Mouse (Mus musculus) gonadal fat pad, adult 2 months (tissue): ENCODE results near the gene Pnmal2. TPM values are rescaled to one million over a fixed set of nuclear protein-coding genes. Genes with fewer than 3 reads are reported as not detected.

Source experiments
- DNase-seq: peaks from one replicate; pipeline ENCODE4 v3.0.0-alpha.2; 2012; ENCODE audit warnings: low read depth
- polyA plus RNA-seq: library from polyadenylated mRNA; depleted of rRNA; stranded (reverse); fragments of >200 nt; gene quantifications from 2 replicates; pipeline ENCODE4 v1.2.3, GENCODE M21; 2012; rRNA removed

Gene Pnmal2
- polyA plus RNA-seq: 1.1 and 3.8 TPM in 2 replicates

DNA sequence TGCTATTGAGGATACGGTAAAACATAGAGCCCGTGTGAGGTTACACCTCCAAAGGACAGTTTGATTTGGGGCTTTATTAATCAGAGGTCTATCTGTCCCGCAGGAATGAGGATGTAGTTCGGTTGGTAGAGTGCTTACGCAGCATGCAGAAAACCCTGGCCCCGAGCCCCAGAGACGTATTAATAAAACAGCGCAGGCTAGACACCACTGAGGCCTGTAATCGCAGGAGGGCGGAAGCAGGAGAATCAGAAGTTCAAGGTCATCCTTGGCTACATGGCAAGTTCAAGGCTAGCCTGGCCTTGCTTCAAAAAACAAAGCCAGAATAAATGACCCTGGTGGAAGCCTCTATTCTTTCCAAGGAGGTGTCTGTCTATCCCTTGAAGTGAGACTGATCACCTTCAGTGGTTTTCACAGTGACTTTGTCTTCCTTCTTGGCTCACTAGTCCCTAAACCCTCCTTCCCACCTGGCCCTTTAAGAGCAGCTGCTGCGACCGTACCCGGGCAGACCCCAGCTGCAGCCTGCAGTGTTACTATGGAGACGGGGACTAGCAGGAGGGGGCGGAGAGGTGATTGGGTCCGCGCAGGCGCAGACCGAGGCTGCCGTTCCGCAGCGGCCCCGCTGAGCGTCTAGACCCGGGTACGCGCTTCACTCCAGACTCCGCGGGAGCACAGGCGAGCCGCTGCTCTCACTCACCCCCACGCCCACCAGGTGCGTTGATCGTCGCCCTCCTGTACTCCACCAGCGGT, at the start of gene Pnmal2:
TSS of gene Pnmal2 (plus strand) at position 622 of the 747 bp plus-strand sequence.
- DNase-seq: no peak

DNA sequence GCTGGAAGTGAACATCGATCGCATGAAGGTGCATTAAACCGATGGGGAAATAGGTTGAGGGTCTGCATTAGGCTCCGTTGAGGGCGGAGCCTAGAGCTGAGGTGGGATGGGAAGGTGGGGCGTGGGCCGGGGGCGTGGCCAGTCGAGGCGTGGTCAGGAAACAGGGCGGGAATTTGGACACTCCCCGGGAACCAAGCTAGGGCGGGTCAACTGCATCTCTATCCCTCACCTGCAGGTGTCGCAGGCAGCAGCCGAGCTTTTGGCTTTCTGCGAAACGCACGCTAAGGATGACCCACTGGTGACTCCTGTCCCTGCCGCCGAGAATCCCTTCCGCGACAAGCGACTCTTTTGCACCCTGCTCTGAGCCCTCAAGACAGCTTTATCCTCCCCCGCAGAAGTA, 49.5 kb upstream of the Pnmal2 start:
- no peak for DNase-seq

DNA sequence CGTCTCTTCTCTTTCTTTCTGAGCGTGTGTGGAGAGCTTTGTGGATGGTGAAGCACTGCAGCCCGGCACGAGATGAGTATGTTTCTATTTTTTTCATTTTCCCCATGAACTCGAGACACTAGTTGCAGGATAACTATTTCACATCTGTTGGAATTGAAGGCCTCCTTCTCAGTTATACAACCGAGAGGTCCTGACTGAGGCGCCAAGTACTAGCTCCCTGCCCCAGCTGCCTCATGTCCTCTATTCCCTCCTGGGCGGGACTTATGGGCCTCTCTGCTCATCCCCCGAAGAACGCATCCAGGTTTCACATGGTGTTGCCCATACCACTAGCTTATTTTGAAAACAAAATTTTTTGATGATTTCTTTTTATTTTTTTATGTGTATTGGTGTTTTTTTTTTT, 49.0 kb upstream of the Pnmal2 start:
- DNase-seq: no peak

DNA sequence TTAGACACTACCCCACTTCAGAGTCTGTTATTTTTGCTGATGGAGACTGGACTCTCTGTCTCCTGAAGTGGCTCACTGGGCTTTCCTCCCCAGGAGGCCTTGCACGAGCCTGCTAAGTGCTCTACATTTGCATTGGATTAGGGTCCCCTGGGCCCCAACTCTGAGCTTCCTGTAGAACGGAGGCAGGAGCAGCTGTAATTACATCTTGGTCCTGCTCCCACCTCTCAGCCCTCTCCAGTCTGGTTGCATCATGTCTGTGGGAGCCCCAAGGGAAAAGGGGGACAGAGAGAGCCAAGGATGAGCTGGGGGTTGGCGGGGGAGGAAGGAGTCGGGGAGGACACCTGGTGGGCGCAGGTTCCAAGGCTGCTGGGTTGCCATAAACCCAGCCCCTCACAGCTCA, 44.0 kb upstream of the Pnmal2 start:
- no peak for DNase-seq

DNA sequence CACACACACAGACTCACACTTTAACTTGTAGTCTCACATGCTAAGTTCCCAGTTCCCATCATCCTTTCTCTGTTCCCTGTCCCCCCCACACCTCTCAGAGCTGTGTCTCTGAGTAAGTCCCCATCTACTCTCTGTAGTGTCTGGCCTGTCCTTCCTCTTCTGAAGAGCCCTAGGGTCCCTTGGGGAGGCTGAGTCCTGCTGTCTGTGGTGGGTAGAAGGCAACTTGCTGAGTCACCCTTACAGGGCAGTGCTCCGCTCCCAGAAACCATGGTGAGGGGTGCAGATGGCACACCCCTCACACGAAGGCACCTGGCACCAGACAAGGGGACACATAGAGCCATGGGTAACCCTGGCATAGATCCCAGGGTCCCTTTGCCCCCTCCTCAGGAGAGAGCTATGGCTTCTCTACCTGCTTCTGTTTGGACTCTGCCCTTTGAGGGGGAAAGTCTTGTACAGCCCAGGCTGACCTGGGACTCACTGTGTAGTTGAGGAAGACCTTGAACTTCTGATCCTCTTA, 41.0 kb upstream of the Pnmal2 start:
- DNase-seq: no peak

DNA sequence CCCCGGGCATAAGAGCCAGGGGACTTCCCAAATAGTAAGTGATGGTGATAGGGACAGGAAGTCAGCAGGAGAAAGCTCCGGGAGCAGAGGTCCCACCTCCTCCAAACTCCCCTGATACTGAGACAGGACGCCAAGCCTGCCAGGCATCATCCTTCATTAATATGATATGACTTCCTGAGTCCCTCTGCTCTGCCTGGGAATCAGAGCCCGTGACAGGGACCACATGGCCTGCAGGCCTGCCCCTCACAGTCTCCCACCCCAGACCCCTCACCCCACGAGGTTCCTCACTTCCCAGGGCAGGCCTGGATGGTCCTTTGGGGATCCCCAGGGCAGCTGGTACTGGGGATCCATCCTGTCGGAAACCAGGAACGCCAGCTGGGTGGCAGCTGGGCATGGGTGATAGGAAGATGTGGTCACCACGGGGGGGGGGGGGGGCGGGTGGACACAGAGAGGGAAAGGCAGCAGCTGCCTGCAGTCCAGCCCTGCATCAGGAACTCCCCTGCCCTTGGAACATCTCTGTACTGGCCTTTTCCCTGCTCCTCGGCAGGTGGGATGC, 40.3 kb upstream of the Pnmal2 start:
- no peak for DNase-seq

DNA sequence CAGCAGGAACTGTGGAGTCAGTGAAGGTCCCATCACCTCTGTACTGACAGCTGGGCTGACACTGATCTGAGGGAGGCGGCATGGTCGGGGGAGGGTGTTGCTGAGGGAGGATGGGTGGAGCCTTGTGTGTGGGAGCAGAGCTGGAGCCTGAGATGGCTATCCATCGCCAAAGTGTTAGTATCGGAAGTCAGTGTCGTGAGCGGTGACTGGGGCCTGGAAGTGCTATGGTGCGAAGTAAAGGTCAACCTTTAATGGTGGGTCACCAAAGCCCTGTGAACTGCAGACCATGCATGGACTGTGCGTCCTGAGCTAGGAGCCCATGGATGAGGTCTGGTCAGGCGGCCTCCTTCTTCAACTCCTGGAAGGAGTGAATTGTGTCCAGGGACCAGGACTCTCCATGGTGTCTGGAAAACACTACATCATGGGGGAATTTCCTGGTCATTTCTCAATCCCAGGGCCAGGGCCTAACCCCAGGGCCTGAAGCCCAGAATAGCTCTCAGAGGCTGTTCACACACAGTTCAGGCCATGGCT, 38.9 kb upstream of the Pnmal2 start:
- no peak for DNase-seq

DNA sequence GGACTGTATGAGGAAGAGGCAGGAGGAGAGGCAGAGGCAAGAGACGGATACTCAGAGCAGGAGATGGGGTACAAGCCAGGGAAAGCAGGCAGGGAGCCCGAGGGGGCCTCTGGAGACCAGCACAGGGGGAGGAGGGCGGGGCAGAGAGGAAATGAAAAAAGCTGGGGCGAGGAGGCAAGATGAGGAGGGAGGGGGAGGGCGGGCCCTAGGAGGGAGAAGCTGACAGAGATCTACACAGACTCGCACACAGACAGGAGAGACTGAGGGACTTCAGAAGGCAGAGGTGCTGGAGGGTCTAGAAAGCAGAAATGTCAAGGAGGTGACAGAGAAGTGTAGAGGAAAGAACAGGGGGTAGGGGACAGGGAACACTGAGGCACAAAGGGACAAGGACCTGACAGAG, 38.2 kb upstream of the Pnmal2 start, which contains the start of gene Ptgir:
TSS of gene Ptgir (plus strand) at position 210 of the 400 bp plus-strand sequence.
- no peak for DNase-seq

DNA sequence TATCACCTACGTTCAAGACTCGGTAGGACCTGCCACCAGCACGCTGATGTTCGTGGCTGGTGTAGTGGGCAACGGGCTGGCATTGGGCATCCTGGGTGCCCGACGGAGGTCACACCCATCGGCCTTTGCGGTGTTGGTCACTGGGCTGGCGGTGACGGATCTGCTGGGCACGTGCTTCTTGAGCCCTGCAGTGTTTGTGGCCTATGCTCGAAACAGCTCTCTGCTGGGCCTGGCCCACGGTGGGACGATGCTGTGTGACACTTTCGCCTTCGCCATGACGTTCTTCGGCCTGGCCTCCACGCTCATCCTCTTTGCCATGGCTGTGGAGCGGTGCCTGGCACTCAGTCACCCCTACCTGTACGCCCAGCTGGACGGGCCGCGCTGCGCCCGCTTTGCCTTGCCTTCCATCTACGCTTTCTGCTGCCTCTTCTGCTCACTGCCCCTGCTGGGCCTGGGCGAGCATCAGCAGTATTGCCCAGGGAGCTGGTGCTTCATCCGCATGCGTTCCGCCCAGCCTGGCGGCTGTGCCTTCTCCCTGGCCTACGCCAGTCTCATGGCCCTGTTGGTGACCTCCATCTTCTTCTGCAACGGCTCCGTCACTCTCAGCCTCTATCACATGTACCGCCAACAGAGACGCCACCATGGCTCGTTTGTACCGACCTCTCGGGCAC, 37.5 kb upstream of the Pnmal2 start:
- no peak for DNase-seq

DNA sequence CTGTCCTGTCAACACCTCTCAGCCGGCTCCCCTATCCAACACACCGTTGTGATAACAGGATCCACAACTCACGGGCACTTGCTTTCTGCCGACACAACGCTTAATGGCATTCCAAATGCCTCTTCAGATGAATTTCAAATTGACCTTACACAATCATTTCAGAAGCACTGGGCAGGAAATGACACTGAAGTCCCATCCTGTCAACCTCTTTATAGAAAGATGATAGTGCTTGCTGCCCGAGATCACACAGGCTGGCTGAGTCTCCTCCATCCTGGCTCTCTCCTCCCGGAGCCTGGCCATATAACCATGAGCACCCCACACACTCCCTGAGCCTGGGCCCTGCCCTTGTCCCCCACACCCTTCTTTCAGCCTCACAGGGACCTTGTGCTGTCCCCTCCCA, 36.6 kb upstream of the Pnmal2 start:
- no peak for DNase-seq

DNA sequence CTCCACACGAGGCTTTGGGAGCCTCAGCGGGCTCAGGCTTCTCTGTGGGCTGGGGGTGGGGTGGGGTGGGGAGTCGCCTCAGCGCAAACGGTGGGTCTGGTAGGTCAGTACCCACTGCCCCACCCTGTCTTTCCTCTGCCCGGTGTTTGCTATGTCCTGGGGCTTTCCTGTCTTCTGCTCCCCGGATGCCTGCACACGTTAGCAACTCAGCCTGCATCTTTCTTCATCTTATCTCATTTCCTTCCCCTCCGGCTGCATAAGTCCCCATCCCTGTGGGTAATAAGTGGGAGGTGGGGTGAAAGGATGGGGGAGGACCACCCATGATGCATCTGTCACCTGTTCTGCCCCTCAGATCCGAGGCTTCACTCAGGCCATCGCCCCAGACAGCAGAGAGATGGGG, 36.1 kb upstream of the Pnmal2 start:
- DNase-seq: no peak

DNA sequence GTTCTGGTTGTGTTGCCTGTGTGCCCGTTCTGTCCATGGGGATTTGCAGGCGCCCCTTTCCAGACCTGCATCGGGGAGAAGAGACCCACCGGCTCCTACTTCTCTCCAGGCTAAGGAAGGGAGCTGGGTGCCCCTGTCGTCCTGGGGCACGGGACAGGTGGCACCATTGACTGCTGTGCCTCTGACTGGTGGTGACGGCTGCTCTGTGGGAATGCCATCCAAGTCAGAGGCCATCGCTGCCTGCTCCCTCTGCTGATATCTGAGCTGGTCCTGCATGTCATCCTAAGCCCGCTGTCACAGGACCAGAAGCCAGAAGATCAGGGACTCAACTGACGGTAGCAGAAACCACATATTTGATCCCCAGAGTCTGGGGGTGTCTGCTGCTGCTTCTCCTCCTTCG, 35.6 kb upstream of the Pnmal2 start:
- DNase-seq: no peak

DNA sequence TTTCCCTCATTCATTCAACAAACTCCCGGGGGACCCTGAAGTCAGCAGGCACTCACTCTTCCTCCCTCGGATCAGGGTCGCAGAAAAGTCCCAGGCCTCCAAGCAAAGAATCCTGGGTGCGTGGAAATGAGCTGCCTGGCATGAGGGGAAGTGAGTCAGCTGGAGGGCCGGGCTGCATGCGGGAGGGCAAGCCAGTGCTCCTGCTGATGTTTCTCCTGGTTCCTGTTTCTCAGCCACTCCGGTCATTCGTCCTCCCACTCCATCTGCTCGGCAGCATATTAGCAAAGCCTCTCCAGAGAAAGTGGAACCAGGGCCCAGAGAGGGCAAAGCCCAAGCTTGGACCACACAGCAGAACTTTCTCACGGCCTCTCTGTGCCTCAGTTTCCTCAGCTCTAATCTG, 34.6 kb upstream of the Pnmal2 start:
- DNase-seq: no peak

DNA sequence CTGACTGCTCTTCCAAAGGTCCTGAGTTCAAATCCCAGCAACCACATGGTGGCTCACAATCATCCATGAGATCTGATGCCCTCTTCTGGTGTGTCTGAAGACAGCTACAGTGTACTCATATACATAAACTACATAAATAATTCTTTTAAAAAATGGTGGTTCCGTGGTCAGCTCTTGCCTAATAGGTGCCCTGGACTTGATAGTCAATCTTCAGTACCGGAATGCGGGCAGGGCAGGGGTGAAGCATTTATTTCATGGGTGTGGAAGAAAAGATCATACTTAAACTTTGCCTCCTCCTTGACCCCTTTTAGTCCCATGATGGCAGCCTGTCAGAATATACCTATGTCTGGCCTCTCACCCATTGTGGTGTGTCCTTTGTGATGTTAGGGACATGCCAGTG, 32.6 kb upstream of the Pnmal2 start:
- no peak for DNase-seq

DNA sequence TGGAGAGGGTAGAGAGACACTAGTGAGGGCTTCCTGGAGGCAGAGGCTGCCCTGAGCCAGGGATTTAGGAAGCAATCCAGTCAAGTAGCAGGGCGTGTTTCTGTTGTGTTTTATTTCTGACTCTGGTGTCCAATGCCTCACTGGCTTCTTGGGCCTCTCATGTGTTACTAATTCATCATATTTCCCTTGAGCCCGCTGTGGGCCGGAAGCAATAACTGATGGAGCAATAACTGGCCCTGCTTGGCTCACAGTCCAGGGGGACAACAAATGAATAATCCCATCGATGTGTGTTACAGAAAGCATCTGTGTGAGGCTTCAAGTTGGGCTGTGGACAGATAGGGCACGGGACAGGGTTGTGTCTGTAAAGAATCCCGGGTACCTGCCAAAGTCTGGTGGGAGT, 32.1 kb upstream of the Pnmal2 start:
- DNase-seq: no peak

DNA sequence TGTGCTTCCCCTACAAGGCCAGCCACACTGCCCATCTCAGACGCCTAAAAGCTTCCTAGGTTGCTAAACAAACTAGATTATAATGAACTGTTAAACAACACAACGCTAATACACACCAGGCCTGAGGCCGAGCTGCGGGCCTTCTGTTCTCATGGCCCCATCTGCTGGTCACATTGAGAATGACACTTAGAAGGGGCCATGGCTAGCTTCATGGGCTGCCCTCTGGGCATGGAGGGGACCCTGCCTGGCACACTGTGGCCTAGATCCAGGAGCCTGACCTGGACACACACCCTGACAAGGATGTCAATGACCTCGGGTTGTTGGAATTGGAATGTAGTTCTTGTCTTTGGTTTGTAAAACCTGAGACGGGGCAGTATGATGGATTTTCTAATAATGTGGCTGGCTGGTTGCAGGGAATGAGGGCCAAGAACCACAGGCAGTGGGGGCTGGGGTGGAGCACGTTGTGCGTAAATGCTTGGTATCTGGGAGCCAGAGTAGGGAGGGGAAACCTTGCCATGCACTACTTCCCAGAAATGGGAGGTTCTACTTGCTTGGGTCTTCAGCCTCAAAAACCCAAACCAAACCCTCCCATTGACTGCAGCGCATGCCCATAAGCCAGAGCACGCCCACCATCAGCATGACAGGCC, 30.6 kb upstream of the Pnmal2 start:
- no peak for DNase-seq

DNA sequence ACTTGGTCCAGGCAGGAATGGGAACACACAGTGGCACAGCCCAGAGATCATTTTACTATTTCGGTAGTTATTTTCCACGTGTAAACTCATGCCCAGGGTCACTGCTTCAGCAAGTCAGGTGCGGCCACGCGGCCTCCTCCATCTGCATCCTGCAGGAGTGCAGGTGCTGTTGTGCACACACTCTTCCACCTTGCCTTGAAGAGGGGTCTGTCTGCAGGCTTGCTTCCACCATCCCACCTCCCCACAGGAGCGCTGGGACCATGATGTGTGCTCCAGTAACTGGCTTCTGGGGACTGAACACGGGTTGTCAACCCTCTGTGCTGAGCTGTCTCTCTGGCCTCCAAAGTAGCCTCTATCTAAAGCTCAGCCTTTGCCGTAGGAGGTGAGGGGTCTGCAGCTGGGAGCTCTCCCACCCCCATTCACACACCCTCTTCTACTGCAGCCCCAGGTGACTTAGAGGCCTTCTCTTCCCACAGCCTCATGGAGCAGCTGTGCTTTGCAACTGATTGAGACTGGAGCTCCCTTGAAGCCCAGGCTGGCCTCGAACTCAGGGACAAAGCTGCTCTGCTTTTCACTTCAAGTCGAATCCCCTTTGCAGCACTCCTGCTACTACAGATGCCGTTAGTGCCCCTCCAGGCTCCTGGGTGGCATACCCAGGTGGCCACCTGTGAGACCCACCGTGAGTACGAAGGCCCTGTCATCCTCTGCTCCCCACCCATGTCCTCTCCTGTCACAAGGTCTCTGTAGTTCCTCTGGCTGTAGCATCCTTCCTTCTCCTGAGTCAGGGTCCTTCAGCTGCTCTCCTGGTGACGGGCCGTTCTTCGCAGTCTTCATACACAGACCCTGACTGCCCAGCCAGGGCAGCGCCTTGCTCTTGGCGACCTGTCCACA, 29.8 kb upstream of the Pnmal2 start:
- DNase-seq: no peak

DNA sequence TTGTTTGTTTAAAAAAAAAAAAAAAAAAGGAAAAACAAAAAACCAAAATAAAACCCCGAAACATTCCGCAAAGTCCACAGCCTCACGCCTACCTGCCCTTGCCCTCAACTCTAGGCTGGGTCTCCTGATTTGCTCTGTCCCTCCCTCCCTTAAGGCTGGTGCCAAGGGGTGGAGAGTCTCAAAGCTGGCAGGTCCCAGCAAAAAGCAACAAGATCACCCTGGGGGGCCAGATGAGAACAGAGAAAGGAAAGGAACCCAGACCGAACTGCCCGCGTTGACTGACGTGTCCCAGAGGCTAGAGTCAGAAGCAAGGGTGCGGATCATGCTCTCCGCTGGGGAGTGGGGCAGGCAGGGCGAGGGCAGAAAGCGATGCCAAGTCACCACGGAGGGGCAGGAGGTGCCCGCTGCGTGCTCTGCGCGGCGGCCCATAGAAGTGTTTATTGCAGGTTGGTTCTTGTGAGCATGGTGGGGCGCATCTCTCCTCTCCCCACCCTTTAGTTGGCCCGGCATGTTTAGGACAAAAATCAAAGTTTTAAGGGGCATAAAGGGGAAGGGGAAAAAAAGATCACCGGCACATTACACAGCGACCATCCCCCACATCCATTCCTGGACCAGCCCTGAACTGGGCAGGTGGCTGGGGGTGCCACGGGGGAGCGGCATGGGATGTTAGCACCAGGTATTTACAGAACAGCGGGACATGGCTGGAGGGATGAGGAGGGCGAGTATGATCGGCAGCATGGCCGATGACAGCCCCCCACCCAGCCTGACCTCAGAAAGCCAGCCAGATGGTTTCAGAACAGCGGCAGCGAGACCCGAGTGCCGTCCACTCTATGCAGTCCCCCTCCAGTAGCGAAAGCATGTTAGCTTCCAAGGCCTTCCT, 28.8 kb upstream of the Pnmal2 start:
- DNase-seq: no peak

DNA sequence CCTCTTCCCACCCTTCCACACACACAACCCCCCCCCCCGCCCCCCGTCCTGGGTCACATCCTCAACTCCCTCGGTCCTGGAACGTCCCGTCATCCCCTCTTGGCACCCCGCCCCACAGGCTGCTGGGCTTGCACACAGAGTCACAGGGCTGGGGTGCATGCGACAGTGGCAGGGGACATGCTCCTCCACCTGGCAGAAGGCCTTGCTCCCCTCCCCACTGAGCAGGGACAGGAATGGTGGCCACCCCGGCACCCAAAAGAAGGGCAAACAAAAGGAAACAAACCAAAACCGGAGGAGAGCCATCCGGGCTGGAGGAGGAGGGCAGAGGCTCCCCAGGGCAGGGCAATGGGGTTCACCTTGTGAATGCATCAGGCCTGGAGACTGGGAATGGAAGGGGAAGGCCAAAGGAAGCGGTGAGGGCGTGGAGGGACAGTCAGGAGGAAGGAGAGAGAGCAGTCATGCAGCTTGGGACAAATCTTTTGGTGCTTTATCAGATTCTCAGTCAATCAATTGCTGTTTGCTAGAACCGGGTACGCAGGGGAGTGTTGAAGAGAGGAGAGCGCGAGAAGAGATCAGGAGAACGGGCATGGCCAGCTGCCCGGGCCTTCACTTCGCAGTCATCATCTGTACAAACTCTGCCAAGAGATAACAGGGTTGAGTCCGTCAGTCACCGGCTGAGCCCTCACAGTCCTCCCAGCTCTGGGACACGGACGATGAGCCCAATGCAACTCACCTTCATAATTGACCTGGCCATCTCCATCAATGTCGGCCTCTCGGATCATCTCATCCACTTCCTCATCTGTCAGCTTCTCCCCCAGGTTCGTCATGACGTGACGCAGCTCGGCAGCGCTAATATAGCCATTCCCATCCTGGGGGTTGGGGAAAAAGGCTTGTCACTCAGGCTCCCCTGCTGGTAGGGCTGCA, 27.9 kb upstream of the Pnmal2 start:
- no peak for DNase-seq
